33 mouse cellular contexts compared by ENCODE assay signal in the genomic region with DNA sequence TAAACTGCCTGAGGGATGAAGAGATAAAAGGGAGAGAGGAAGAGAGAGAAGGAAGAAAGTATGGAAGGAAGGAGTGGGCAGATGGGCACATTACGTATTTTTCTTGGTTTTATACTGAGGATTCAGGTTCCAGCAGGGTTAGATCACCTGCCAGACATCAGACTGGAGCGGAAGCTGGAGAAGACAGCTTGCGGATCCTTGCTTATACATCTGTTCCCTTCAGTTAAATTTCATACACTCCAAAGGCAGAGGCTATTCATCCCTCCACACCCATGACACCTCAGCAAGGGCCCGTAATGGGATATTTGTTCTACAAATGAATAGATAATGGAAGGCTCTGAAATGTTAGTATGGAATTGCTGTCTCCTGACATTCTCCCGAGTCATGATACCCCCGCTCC.
"Had no signal": no experiment of that assay in that cellular context is flagged by ENCODE, and none has a peak within 500 bp of the region (broad histone marks: within the 10 kb centered on the region; RNA-seq: fewer than 3 reads in every experiment).

No protein-coding gene starts in this region.

- DNase-seq: heart, postnatal 10 days; heart, postnatal 14 days; heart, postnatal 36 days; heart, postnatal 4 days; kidney, adult 11 months; kidney, adult 18-20 months; kidney, adult 2 months; kidney, adult 8-10 months; kidney, adult 9 months; kidney, postnatal 10 days; kidney, postnatal 14 days; kidney, postnatal 25 days; kidney, postnatal 36 days; kidney, postnatal 4 days; layer of hippocampus, adult 9-11 months; layer of hippocampus, postnatal 36 days had no signal

- H3K4me3 ChIP-seq: heart, embryonic 12.5 days; heart, embryonic 13.5 days; heart, embryonic 15.5 days; hindbrain, embryonic 12.5 days; hindbrain, embryonic 13.5 days; hindbrain, embryonic 15.5 days; intestine, embryonic 15.5 days; kidney, embryonic 15.5 days; layer of hippocampus, adult 2 months; left cerebral cortex, adult 2 months had no signal

- H3K4me2 ChIP-seq: heart, embryonic 11.5 days; heart, embryonic 12.5 days; heart, embryonic 13.5 days; heart, embryonic 15.5 days; hindbrain, embryonic 12.5 days; hindbrain, embryonic 13.5 days; hindbrain, embryonic 14.5 days; hindbrain, embryonic 15.5 days; intestine, embryonic 15.5 days; kidney, embryonic 15.5 days had no signal

- H3K36me3 ChIP-seq: heart, embryonic 15.5 days; hindbrain, embryonic 12.5 days; hindbrain, embryonic 15.5 days; intestine, embryonic 15.5 days had no signal

- H3K4me1 ChIP-seq: heart, embryonic 12.5 days; heart, embryonic 13.5 days; heart, embryonic 15.5 days; intestine, embryonic 15.5 days had no signal

- H3K9me3 ChIP-seq: heart, embryonic 15.5 days; hindbrain, embryonic 13.5 days; hindbrain, embryonic 15.5 days; intestine, embryonic 15.5 days; kidney, embryonic 15.5 days had no signal

- ATAC-seq: inflammation-experienced regulatory T-cells, adult 6 months; intestine, embryonic 15.5 days; intestine, embryonic 16.5 days; intestine, postnatal 0 days had no signal

- H3K27ac ChIP-seq: heart, embryonic 13.5 days; heart, embryonic 15.5 days; hindbrain, embryonic 12.5 days; hindbrain, embryonic 13.5 days; hindbrain, embryonic 14.5 days; hindbrain, embryonic 15.5 days; hindbrain, postnatal 0 days; intestine, embryonic 15.5 days; kidney, embryonic 15.5 days; kidney, postnatal 0 days; layer of hippocampus, adult 2 months had no signal

- H3K9ac ChIP-seq: heart, embryonic 12.5 days; heart, embryonic 13.5 days; heart, embryonic 15.5 days; hindbrain, embryonic 12.5 days; hindbrain, embryonic 13.5 days; hindbrain, embryonic 14.5 days; hindbrain, embryonic 15.5 days; intestine, embryonic 15.5 days; kidney, embryonic 15.5 days had no signal

- H3K27me3 ChIP-seq: heart, embryonic 12.5 days; heart, embryonic 15.5 days; hindbrain, embryonic 12.5 days; hindbrain, embryonic 15.5 days; intestine, embryonic 15.5 days; kidney, embryonic 15.5 days had no signal
